Comparison of ENCODE assay signal across 8 mouse cellular contexts in genomic region chr17:47368401-47369086, GRCm38 (mm10). TPM values are rescaled to one million over a fixed set of nuclear protein-coding genes. Genes with fewer than 3 reads are reported as not detected.
DNase-seq lines count a peak whose midpoint lies in the region; ATAC-seq and TF ChIP-seq lines count a peak whose summit lies in the region.

Mrps10 (plus strand) TSS chr17:47368887.

- peak; percentile 81 for ATAC-seq in cerebellum, adult (ENCODE audit: insufficient number of reproducible peaks, low FRiP score, low TSS enrichment)
- ATAC-seq in forebrain, embryonic 13.5 days: peak; percentile 96
- ATAC-seq in liver, postnatal 0 days: peak; percentile 93
- peak; percentile 93 for ATAC-seq in neural tube, embryonic 14.5 days (ENCODE audit: low read depth)

- H3K4me2 ChIP-seq in forebrain, embryonic 13.5 days: peak within 1 kb of the TSS; percentile 88
- H3K4me2 ChIP-seq in liver, postnatal 0 days (ENCODE audit: low read depth, low read length): peak within 1 kb of the TSS; percentile 84
- H3K4me2 ChIP-seq in neural tube, embryonic 14.5 days (ENCODE audit: low read depth, low read length): peak within 1 kb of the TSS; percentile 78

- WGBS in forebrain, embryonic 13.5 days: 4% methylated on average over 35 of the region's 35 CpGs
- WGBS in large intestine, adult 2 months: 2% methylated on average over 35 of the region's 35 CpGs
- WGBS in liver, postnatal 0 days (ENCODE audit: insufficient replicate concordance): 4% methylated on average over 35 of the region's 35 CpGs
- 3% methylated on average over 35 of the region's 35 CpGs for WGBS in neural tube, embryonic 14.5 days

- H3K36me3 ChIP-seq in ES-Bruce4 (ENCODE audit: control insufficient read depth, insufficient read depth, low read length, poor library complexity, severe bottlenecking): peaks cover 12% of the 10 kb centered on the region
- H3K36me3 ChIP-seq in forebrain, embryonic 13.5 days (ENCODE audit: poor library complexity, severe bottlenecking): peaks cover 13% of the 10 kb centered on the region
- peaks cover 7% of the 10 kb centered on the region for H3K36me3 ChIP-seq in liver, postnatal 0 days (replicated peaks; ENCODE audit: insufficient read depth, low read length)
- peaks cover 13% of the 10 kb centered on the region; the same call in 1 of the 2 replicates for H3K36me3 ChIP-seq in neural tube, embryonic 14.5 days (ENCODE audit: control insufficient read depth, insufficient read depth, low read length)

- peak; percentile 90 to 91 for DNase-seq in heart, postnatal 10 days
- peak; percentile 71 for DNase-seq in large intestine, adult 2 months (ENCODE audit: low read depth, low spot score)
- peak; percentile 88 for DNase-seq in liver, postnatal 0 days
- DNase-seq in testis, postnatal 10 days (ENCODE audit: low spot score): peak; percentile 88

- no peaks in the 10 kb centered on the region for H3K9me3 ChIP-seq in ES-Bruce4 (replicated peaks; ENCODE audit: control insufficient read depth, insufficient read depth, low read length, poor library complexity, severe bottlenecking)
- H3K9me3 ChIP-seq in forebrain, embryonic 13.5 days (replicated peaks): no peaks in the 10 kb centered on the region
- H3K9me3 ChIP-seq in liver, postnatal 0 days (ENCODE audit: low read length): no peaks in the 10 kb centered on the region
- H3K9me3 ChIP-seq in neural tube, embryonic 14.5 days (ENCODE audit: control insufficient read depth, low read length): no peaks in the 10 kb centered on the region

- peak; percentile 41 for TF ChIP-seq POLR2A in ES-Bruce4 (IDR thresholded peaks at IDR 0.05; ENCODE audit: insufficient read depth, low read length)

- intact Hi-C loops in heart, postnatal 10 days (cut with DNase I): no loop called here

- no peak within 1 kb of the TSS for H3K27ac ChIP-seq in ES-Bruce4 (ENCODE audit: insufficient read depth, low read length)
- H3K27ac ChIP-seq in forebrain, embryonic 13.5 days: peak within 1 kb of the TSS; percentile 69
- peak within 1 kb of the TSS; percentile 20; the same call in 1 of the 2 replicates for H3K27ac ChIP-seq in liver, postnatal 0 days (ENCODE audit: low read depth)
- peak within 1 kb of the TSS; percentile 84 for H3K27ac ChIP-seq in neural tube, embryonic 14.5 days (ENCODE audit: low read depth, low read length)

- H3K27me3 ChIP-seq in ES-Bruce4 (ENCODE audit: control insufficient read depth, insufficient read depth, low read length, poor library complexity, severe bottlenecking): no peaks in the 10 kb centered on the region
- H3K27me3 ChIP-seq in forebrain, embryonic 13.5 days: peaks cover 29% of the 10 kb centered on the region
- no peaks in the 10 kb centered on the region for H3K27me3 ChIP-seq in liver, postnatal 0 days (ENCODE audit: insufficient read depth, low read length)
- H3K27me3 ChIP-seq in neural tube, embryonic 14.5 days (ENCODE audit: control insufficient read depth, insufficient read depth, low read length): 0 out of 2 replicates have a peak, but pooled peaks cover 3% of the 10 kb centered on the region

- TF ChIP-seq CTCF in ES-Bruce4 (IDR thresholded peaks at IDR 0.05; ENCODE audit: low read depth, low read length): no peak
- no peak for TF ChIP-seq CTCF in liver, postnatal 0 days (IDR thresholded peaks at IDR 0.05; ENCODE audit: low read depth)

- H3K9ac ChIP-seq in ES-Bruce4 (ENCODE audit: low read depth, poor library complexity, severe bottlenecking): peak within 1 kb of the TSS; percentile 93
- H3K9ac ChIP-seq in forebrain, embryonic 13.5 days: peak within 1 kb of the TSS; percentile 74
- H3K9ac ChIP-seq in liver, postnatal 0 days (replicated peaks): peak within 1 kb of the TSS; percentile 81
- peak within 1 kb of the TSS; percentile 65 for H3K9ac ChIP-seq in neural tube, embryonic 14.5 days (replicated peaks; ENCODE audit: low read depth, low read length)

- no peaks in the 10 kb centered on the region for H3K4me1 ChIP-seq in ES-Bruce4 (ENCODE audit: control insufficient read depth, insufficient read depth, low read length)
- peaks cover 7% of the 10 kb centered on the region for H3K4me1 ChIP-seq in forebrain, embryonic 13.5 days
- peaks cover 10% of the 10 kb centered on the region for H3K4me1 ChIP-seq in liver, postnatal 0 days (ENCODE audit: insufficient read depth)
- 0 out of 2 replicates have a peak, but pooled peaks cover 3% of the 10 kb centered on the region for H3K4me1 ChIP-seq in neural tube, embryonic 14.5 days (ENCODE audit: control insufficient read depth, insufficient read depth, low read length)

- peak; percentile 61; the same call in 1 of the 2 replicates for TF ChIP-seq EP300 in ES-Bruce4 (IDR thresholded peaks at IDR 0.05; ENCODE audit: insufficient read depth, low read depth, low read length)
- no peak for TF ChIP-seq EP300 in liver, postnatal 0 days (IDR thresholded peaks at IDR 0.05; ENCODE audit: low read depth)

- peak within 1 kb of the TSS; percentile 100 for H3K4me3 ChIP-seq in ES-Bruce4 (ENCODE audit: low read depth, low read length)
- H3K4me3 ChIP-seq in forebrain, embryonic 13.5 days: peak within 1 kb of the TSS; percentile 77
- peak within 1 kb of the TSS; percentile 85 for H3K4me3 ChIP-seq in liver, postnatal 0 days (ENCODE audit: low read depth, low read length)
- H3K4me3 ChIP-seq in neural tube, embryonic 14.5 days (ENCODE audit: low read depth, low read length): peak within 1 kb of the TSS; percentile 68

RNA-seq across cellular contexts. Expression of gene Mrps10, which starts in this region (rescaled TPM):
- polyA plus RNA-seq in ES-Bruce4 (2011; ENCODE audit: insufficient read depth, insufficient read length, low read depth, missing spikeins): 71.3 and 83.6 TPM in 2 replicates
- polyA plus RNA-seq in forebrain, embryonic 13.5 days (2015; fragmentation: Nextera tagmentation; extraction: Ambion mirVana): 74.0 and 78.7 TPM in 2 replicates
- total RNA-seq in heart, postnatal 10 days (2021): 10 to 100 TPM; 26.8 to 28.3 TPM
- 21.0 and 21.9 TPM in 2 replicates for polyA plus RNA-seq in large intestine, adult 2 months (2012; rRNA removed)
- polyA plus RNA-seq in liver, postnatal 0 days (2015; fragmentation: Nextera tagmentation; extraction: Ambion mirVana): 46.6 and 47.5 TPM in 2 replicates
- 66.7 and 77.6 TPM in 2 replicates for polyA plus RNA-seq in neural tube, embryonic 14.5 days (2014; fragmentation: Nextera tagmentation; extraction: Ambion mirVana)
